Mouse (Mus musculus) thymus, postnatal 0 days (tissue): ENCODE data around the gene Gpsm2. TPM values are rescaled to one million over a fixed set of nuclear protein-coding genes. Genes with fewer than 3 reads are reported as not detected.
A peak's percentile ranks its signal among the peaks of the same experiment; 100 is the strongest.
"Not testable (repeated sequence)": the region's sequence is repeated elsewhere in the genome, so short reads cannot be mapped to it uniquely, and the experiment has no call there.

ENCODE experiments used
- DNase-seq: peaks from one replicate; pipeline ENCODE4 v3.0.0-alpha.2; 2015; ENCODE audit warnings: low spot score
- polyA plus RNA-seq: library from polyadenylated mRNA; unstranded; fragments of >200 nt; fragmentation: Nextera tagmentation; extraction: Ambion mirVana; gene quantifications from 2 replicates; pipeline ENCODE4 v1.2.1, GENCODE M21; 2015

Gpsm2 gene
- polyA plus RNA-seq, 1 experiment from 2014 or later, result 34.4 TPM

DNA sequence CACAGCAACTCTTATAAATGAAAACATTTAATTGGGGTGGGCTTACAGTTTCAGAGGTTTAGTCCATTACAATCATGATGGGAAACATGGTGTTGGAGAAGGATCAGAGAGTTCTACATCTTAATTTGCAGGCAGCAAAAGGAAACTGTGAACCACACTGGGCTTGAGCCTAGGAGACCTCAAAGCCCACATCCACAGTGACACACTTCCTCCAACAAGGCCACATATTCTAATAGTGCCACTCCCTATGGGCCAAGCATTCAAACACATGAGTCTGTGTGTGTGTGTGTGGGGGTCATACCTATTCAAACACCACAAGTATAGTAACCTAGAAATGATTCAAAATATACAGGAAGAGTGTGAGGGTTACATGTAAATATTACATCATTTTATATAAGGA lies 5.2 kb upstream of the Gpsm2 start:
- no peak for DNase-seq

DNA sequence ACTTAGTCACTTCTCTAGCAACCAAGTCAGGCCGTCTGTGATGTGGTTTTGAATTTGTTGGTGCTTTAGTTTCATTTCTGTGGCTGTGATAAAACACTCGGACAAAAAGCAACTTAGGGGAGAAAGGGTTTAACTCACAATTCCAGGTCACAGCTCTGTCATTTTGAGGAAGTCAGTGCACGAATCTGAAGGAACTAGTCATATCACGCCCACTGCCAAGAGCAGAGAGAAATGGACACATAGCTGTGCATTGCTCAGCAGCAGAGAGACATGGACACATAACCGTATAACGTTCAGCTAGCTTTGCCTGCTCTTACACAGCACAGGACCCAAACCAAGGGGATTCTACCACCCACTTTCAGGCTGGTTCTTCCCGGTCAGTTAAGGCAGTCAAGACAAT lies 4.3 kb upstream of the Gpsm2 start:
- DNase-seq, result no peak

DNA sequence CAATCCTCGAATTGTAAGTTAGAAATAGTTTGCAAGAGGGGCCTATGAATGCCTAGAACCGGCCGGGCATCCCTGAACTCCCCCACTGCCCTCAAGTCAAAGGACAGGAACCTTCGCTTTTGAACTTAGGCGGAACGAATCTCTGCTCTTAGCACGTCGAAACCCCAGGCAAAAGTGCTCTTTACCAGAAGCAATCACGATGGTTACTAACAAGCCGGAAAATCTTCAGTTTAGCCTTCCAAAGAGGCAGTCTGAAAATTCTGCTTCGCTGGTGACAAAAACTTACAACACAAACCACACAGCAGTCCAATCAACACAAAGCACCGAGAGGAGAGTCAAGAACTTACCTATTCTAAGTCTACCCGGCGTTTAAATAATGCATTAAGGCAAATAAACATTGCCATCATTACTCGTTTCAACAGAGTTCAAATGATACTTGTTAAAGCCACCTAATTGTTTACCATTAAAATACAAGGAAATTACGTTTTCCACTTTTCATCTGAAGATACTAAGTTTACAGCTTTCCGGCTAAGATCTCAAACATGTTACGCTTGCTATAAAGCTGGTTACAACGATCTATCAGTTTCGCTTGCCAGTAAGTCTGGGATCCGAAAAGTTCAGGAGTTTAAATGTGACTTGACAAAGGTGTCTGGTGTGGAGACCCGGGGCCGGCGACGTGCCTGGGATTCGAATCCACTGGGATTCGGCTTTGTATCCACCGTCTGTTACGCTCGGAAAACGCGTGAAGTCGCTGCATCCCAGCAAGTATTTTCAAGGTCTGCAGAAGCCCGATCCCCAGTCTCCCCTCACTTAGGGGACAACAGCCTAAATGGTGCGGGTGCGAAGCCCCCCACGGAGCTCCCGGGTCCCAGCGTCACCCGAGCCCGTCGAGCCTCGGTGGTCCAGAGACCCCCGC lies 775 bp downstream of the Gpsm2 start:
- DNase-seq, result peak; percentile 38

DNA sequence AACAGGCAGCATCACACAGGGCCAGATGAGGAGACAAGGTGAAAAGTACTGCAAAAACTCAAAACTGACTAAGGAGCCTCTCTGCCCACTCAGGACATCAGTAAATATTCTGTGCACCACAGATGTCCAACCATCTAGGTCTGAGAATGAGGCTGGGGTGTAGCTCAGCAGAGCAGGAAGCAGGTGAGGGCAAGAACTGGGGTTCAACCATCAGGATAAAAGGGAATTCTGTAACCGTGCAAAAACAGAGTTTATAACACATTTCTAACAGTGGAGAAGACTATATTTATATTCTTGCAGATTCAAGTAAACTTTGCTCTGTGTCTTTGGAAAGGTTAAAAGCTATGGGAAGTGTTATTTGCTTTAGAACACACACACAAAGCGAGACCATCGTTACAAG lies 2.3 kb downstream of the Gpsm2 start:
- no peak for DNase-seq

DNA sequence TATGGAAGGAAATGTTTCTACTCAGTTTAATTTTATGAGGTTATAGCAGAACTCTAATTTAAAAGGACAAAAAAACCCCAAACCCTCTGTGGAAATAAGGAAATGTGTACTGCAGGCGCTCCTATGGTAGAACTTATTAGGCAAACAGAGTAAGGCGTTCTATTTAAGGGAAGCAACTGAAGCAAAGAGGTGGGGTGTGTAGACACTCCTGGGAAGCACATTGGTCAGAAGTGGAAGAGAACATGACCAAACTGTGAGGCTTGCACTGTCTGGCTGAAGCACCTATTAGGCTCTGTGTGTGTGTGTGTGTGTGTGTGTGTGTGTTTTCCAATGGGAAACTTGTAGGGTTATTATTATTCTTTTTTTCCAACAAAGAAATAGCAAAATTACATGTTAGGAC lies 2.8 kb downstream of the Gpsm2 start:
- no peak for DNase-seq

DNA sequence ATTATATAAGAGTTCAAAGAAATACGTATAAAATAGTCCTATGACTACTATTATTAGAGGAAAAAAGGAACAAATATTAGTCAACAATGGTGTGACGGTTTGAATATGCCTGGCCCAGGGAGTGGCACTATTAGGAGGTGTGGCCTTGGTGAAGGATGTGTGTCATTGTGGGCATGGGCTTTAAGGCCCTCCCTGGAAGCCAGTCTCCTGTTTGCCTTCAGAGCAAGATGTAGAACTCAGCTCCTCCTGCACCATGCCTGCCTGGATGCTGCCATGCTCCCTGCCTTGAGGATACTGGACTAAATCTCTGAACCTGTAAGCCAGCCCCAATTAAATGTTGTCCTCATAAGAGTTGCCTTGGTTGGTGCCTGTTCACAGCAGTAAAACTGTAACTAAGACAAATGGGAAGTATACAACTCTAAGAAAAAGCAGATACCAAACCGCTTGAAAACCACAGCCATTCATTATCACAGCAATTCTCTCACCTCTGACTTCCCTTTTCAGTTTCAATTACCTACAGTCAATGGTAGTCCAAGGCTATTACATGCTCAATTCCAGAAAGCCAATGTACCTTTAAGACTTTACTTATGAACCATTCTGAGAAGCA lies 4.1 kb downstream of the Gpsm2 start:
- DNase-seq, result no peak

DNA sequence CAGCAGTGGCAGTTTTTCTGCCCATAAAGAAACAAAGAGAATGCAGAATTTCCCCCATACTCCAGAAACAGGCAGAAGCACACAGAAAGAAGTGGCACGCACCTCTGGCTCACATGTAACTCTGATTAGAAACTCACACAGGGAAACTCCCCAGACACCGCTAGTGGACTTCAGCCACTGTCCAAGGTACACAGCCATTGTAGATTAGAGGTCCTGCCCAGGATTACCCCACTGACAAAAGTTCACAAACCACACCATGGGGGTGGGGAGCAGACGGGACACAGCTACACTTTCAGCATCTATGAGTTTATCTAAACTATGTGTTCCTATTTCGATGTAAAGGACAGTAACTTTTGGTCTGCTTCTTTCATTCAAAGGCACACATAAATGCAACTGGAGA lies 7.3 kb downstream of the Gpsm2 start:
- DNase-seq, result no peak

DNA sequence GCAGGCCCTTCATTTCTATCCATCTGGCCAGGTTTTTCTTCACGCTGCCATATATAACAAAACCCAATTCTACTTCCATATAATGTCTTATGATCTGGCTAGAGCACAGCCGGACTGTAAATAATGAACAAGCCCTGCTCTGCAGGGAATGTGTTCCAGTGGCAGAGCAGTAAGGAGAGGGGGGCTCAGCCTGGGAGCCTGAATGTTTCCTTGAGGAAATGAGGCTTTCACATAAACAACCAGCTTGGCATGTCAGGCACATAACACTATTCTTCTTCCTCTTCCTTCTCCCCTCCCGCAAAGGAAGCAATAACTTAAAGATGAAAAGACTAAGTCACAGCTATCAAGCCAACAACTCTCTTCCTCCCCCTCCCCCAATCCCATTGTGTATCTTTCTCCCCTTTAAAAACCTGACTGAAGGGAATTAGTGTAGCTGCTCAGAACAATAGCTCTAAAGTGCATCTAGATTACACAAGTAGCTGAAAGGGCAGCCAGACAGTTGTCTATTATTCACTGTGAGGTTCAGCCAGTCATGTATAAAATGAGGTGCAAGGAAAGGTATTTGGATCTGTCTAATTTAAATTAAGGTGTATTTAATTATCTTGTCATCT lies 8.9 kb downstream of the Gpsm2 start:
- peak; percentile 38 for DNase-seq

DNA sequence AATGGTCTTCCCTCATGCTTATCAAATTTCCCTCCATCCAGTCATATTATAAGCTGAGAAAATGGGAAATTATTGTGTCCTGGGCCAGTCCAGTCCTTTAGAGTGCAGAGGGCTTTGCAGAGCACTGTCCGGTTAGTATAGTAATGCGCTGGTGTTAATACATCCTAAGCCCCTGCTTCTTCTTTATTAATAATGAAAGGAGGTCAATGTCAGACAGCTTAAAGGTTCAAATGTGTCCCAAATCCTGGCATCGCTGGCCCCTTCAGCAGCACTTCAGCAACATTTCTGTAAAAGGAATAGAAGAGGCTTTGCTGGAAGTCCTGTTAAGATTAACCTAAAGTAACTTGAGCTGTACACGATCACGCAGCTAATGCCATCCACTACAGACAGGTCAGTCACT lies 10.8 kb downstream of the Gpsm2 start:
- DNase-seq, result no peak

DNA sequence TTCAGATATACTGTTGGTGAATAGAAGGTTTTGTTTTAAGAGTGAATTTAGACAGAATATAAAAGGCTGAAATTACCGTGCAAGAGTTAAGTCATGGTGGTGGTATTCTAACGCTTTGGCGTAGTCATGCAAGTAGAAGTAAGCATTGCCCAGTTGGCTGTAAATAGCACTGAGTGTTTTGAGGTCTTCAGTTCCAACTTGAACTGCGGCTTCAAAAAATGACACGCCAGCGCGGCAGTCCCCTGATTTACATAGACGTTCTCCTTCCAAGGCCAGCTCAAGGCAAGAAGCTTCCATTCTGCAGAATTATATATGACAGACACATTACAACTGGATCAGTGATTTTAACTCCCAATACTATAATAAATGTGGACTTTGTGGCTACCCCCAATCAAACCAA lies 19.3 kb downstream of the Gpsm2 start:
- no peak for DNase-seq

DNA sequence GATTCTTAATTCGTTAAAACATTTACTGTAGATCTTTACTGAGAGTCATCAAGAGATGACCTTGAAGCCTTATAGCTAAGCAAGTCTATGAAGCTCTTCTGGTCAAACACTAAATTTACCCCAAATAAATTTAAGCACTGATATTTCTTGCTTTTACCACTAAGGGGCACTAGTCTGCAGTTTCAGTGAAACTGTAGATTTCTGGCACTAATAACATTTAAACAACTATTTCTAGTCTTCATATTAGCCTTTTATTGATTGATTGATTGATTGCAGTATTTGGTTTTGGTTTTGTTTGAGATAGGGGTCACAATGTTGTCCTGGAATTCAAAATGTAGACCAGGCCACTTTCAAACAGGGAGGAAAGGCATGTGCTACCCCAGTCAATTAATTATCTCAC lies 20.9 kb downstream of the Gpsm2 start:
- peak; percentile 11 for DNase-seq

DNA sequence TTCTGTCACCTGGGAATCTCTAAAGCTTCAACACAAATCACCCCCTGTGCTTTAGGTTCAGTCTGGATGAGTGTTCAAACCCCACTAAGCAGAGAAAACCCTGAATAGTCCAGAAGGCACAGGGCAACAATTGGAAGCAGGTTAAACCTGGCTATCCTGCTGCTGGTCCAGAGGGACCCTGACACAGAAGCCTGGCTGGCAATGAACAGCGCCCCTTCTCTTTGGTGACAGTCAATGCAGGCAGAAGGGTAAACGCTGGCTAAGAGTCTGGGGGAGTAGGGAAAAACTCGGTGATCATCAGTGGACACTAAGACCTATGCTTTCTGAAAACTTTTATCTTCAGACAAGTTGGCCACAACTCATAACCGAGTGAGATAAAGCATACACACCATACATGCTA lies 22.3 kb downstream of the Gpsm2 start:
- no peak for DNase-seq

DNA sequence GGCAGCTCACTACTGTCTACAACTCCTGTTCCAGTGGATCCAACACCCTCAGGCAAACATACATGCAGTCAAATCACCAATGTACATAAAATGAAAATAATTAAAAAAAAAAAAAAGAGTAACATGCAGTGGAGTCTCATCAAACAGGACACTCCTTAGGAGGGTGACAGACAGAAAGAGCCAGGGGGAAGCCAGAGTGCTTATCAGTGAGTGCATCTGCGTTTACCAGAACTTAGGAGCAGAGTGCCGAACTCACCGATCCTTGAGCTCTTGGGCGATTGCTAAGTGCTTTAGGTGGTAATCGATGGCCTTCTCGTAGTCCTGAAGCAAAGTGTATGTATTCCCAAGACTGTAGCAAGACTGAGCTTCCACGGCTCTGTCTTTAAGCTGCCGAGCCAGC lies 23.4 kb downstream of the Gpsm2 start:
- no peak for DNase-seq

DNA sequence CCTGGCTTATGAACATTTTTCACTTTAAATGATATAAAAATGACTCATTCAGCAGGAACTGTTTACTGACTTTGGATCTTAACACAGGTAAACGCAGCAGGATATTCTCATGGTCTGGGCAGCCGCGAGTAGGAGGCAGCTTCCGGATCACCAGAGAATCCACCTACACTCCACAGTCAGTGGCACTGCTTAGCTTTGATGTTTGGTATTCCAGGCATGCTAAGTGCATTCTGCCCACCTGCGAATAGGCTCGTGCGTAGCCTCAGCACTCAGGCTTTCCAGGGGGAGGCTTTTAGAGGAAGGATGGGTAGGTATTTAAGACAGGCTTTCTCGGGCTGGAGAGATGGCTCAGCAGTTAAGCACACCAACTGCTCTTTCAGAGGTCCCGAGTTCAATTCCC lies 27.8 kb downstream of the Gpsm2 start:
- no peak for DNase-seq

DNA sequence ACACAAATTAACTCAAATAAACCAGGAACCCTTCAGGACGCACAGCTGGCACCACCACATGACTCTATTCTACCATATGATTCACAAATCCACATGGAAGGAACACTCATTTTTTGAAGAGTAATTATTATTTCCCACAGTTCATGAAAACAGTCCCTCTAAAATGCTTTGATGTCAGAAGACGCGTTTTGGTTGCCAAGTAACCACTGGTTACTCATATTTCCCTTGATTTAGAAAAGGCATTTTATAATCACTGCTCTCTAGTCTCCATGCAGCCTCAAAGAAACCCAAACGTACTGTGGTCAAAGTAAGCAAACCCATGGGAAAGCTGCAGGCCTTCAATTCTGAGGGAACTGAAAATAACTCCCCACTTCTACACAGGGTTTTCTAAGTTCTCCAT lies 32.1 kb downstream of the Gpsm2 start:
- DNase-seq, result no peak

DNA sequence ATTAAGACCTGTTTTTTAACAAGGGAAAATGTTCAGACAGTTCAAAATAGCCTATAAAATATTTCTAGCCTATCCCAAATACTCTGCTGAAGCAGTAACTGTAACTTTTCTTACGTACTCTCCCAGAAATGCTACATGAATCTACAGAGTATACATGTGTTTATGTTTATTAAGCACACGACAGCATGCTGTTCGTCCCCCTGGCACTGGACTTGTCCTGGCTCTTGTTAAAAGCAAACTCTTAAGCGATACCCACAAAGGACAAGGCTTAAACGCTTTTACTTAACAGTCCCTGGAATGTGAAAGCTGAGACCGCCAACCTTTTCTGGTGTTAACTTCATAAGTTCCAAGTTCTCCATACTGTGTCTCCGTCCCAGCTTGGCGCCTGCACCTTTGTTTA lies 32.7 kb downstream of the Gpsm2 start:
- no peak for DNase-seq

DNA sequence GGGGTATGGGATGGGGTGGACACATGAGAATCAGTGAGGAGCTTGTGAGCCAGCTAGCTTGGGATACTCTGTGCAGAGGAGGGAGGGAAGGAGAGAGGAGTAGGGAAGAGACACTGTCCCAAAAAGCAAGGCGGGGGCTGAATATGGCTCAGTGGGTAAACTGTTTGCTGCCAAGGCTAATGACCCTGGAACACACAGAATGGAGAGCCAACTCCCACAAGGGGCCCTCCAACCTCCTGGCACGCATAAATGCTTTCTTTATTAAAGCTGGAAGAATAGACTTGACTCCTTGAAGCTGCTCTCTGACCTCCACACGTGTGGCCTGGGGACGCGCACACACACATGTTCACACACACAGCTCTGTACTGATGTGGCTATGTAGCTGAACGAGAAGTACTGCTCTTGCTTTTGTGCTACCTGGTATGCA lies 33.1 kb downstream of the Gpsm2 start:
- DNase-seq, result no peak

DNA sequence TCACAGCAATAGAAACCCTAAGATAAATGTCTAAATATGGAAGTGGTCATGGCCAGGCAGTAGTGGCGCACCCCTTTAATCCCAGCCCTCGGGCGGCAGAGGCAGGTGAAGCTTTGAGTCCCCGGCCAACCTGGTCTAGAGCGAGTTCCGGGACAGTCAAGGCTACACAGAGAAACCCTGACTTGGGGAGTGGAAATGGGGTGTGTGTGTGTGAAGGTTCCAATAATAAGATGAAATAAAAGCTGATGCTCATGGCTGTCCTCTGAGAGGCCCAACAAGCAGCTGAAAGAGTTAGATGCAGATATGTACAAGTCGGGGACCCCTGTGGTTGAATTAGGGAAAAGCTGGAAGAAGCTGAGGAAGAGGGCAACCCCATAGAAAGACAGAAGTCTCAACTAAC lies 36.4 kb downstream of the Gpsm2 start:
- DNase-seq, result no peak

DNA sequence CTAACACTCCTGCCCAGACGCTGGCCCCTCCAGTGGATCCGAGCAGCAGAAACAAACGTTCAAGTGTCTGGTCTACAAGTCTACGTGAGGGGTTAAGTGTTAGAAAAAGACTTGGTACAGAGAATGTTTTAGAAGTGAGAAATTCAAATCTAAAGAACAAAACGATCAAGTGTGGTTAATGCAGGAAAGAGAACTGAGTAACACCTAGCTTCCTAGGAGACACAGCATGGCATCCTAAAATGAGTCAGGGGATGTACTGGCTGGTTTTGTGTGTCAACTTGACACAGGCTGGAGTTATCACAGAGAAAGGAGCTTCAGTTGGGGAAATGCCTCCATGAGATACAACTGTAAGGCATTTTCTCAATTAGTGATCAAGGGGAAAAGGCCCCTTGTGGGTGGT lies 38.5 kb downstream of the Gpsm2 start:
- DNase-seq, result not testable (repeated sequence)

DNA sequence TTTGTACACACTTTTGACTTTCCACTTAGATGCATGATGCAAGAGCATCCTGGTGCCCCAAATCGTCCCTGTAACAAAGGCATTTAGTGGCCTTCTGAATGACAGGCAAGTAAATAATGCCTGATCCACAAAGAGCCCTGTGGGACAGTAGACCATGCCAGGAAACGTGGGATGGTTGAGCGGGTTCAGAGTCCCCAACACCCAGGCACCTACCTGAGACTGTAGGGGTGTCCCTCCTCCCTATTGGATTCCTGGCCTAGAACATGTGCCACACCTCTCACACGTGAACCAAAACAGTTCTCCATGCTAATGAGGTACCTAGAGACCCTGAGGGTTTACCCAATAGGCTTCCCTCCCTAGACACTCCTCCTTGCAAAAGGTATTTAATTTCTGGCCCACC lies 41.1 kb downstream of the Gpsm2 start:
- no peak for DNase-seq

DNA sequence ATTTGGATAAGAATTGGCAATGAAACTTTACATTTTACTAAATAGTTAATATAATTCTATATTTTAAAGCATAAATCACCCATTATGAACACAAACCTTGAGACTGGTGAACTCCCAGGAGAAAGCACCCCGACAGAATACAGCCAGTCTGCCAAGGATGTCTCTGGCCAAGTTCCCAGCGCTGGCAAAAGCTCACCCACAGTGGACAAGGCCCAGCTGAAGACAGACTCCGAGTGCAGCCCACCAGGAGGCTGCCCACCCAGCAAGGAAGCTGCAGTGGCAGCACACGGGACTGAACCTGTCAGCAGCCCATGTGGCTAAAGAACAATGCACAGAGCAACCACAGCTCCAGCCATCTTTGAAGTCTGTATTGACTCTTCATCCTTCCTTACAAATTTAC lies 45.5 kb downstream of the Gpsm2 start:
- no peak for DNase-seq

DNA sequence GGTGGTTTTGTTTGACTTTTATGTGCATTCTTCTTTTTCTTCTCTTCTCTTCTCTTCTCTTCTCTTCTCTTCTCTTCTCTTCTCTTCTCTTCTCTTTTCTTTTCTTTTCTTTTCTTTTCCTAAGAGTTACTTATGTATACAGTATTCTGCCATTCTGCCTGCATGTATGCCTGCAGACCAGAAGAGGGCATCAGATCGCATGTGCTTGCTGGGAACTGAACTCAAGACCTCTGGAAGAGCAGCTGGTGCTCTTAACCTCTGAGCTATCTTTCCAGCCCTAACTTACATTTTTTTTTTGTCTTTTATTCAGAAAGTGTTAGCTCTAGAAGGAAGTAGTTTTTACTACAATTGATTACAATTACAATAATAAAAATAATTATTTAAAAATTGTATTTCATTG lies 61.2 kb downstream of the Gpsm2 start:
- peak; percentile 21 for DNase-seq

DNA sequence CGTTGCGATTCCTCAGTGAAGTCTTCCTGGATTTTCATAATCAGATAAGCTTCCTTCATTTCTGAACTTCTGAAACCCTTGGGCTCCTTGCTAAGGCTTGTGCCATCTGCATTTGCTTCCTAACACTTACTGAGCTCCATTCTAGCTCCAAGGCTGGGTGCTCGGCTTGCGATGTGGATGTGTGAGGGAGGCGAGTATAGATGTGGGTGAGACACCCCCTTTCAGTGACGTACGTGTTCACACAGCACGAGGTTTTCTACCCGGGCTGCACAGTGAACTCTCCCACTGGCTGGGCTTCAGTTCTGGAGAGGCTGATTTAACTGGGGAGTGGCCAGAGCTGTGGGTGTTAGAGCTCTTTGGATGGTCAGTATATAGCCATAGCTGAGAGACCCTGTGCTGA lies 63.5 kb downstream of the Gpsm2 start:
- DNase-seq, result no peak
